Mouse (Mus musculus): Measurements from ENCODE around the gene Lias.

DNA sequence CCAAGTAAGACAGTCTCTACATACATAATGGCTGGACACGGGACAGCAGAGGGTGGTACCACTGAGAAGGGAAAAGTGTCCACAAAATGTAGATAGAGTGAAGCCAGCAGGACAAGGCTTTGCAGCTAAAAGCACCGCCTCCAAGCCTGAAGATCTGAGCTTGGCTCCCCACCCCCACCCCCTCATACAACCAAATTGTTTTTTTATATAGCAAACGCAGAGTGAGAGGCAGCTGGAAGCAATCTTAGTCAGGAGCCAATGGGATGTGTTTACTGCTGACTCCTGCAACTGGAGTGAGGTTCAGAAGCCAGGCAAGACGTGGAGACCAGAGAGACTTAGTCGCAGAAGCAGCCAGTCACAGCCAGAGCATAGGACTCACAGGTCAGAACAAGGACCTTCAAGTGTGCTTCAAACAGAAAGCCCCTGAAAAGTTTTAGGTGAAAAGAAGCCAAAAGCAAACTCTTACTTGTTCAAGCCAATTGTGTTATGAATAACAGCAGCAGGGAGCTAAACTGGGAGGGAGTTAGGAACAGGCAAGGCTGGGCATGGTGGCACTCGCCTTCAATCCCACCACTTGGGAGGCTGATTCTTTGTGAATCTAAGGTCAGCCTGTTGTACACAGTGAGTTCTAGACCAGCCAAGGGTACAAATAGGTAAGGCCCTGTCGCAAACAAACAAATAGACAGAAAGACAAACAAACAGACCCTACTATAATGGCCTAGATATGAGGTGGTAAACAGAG is 66.0 kb downstream of the Lias start:
- TF ChIP-seq CTCF (IDR thresholded peaks at IDR 0.05; ENCODE audit: extremely low read depth, insufficient read depth, insufficient read length, insufficient replicate concordance) (no peak), POLR2A (IDR thresholded peaks at IDR 0.05; ENCODE audit: low read depth, low read length) (no peak)
